Mouse (Mus musculus) liver, adult 2 months (tissue): ENCODE measurements around the gene Elmo2.

ENCODE experiments used
- CTCF ChIP-seq: fragments of 200-500 bp; IDR thresholded peaks from 2 replicates; pipeline ENCODE4 v1.5.1; 2011; ENCODE audit warnings: low read depth, low read length, control low read depth
- POLR2A ChIP-seq: fragments of 200-500 bp; IDR thresholded peaks from 2 replicates; pipeline ENCODE4 v1.6.1; 2011; ENCODE audit warnings: low read length, control low read depth; ENCODE audit not compliant: insufficient read depth; ENCODE audit errors: extremely low read depth

DNA sequence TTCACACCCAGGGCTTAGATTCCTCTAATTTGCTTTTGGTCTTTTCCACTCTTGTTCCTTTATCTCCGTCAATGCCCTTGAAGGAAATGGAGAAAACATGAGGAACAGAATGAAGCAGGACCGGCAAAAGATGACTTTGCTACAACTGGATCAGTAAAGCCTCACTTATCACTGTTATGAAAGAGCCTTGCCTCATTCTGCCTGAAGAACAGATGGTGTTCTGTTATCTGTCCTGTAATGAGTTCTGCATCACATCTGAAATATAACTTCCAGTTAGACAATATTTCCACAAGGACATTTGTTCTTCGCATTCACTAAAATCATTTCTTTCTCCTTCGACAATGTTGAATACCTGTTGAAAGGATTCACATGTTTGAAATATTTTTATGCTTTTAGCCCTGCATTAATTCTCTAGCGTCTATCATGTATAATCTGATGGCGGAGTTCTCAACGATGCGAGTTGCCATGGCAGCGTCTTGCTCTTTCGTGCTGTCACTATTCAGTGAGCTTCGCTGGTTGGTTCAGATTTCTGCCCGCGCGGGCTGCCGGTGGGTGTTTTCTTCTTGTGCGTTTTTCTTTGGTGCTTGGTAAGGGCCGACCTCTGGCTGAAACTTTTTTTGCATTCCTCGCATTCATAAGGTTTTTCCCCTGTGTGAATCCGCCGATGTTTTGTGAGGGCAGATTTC is 25.7 kb upstream of the Elmo2 start:
- TF ChIP-seq CTCF (no peak), POLR2A (no peak)
